Mouse (Mus musculus) limb, embryonic 14.5 days (tissue): ENCODE measurements around the gene B4gat1. TPM values are rescaled to one million over a fixed set of nuclear protein-coding genes. Genes with fewer than 3 reads are reported as not detected.
A peak's percentile ranks its signal among the peaks of the same experiment; 100 is the strongest.

ENCODE experiments used
- ATAC-seq: fragments of 200-750 bp; cut with Nextera tagmentation; 2 replicates; pipeline ENCODE4 v1.8.0; 2017; ENCODE audit warnings: low read depth, moderate number of reproducible peaks, moderate TSS enrichment; ENCODE audit not compliant: low FRiP score
- DNase-seq: peaks from one replicate; pipeline ENCODE4 v3.0.0-alpha.2; 2015; ENCODE audit warnings: low spot score
- H3K27ac ChIP-seq: fragments of 300-500 bp; sonication (generic); replicated peaks from 2 replicates; pipeline ENCODE4 v1.5.1; 2014; ENCODE audit warnings: low read depth, mild to moderate bottlenecking, low read length, moderate library complexity, mixed read lengths
- H3K27me3 ChIP-seq: fragments of 300-500 bp; sonication (generic); 2 replicates; pipeline ENCODE4 v1.6.1; 2014; ENCODE audit warnings: low read length, mixed read lengths; ENCODE audit not compliant: control insufficient read depth, insufficient read depth
- H3K36me3 ChIP-seq: fragments of 300-500 bp; sonication (generic); 2 replicates; pipeline ENCODE4 v1.6.1; 2014; ENCODE audit warnings: mild to moderate bottlenecking, low read length, moderate library complexity, mixed read lengths; ENCODE audit not compliant: control insufficient read depth, insufficient read depth
- H3K4me1 ChIP-seq: fragments of 300-500 bp; sonication (generic); 2 replicates; pipeline ENCODE4 v1.6.1; 2014; ENCODE audit warnings: antibody characterized with exemption, low read length, mixed read lengths; ENCODE audit not compliant: control insufficient read depth, insufficient read depth
- H3K4me2 ChIP-seq: fragments of 300-500 bp; sonication (generic); replicated peaks from 2 replicates; pipeline ENCODE4 v1.6.1; 2014; ENCODE audit warnings: low read depth, mild to moderate bottlenecking, low read length, moderate library complexity; ENCODE audit not compliant: severe bottlenecking
- H3K4me3 ChIP-seq: fragments of 300-500 bp; sonication (generic); replicated peaks from 2 replicates; pipeline ENCODE4 v1.5.1; 2014; ENCODE audit warnings: low read length
- H3K9ac ChIP-seq: fragments of 300-500 bp; sonication (generic); 2 replicates; pipeline ENCODE4 v1.6.1; 2014; ENCODE audit warnings: mild to moderate bottlenecking, low read depth, low read length, moderate library complexity; ENCODE audit not compliant: severe bottlenecking
- H3K9me3 ChIP-seq: fragments of 300-500 bp; sonication (generic); 2 replicates; pipeline ENCODE4 v1.6.1; 2016; ENCODE audit warnings: low read length; ENCODE audit not compliant: control insufficient read depth
- POLR2A ChIP-seq: fragments of 200-500 bp; IDR thresholded peaks from 2 replicates; pipeline ENCODE4 v1.8.0; 2012; ENCODE audit warnings: inconsistent platforms, mild to moderate bottlenecking, moderate library complexity, borderline replicate concordance; ENCODE audit not compliant: insufficient read depth, insufficient read length; ENCODE audit errors: extremely low read depth
- WGBS: fragments of 180-500 bp; shearing (Covaris S2); extraction: QIAGEN DNeasy Blood & Tissue Kit; methylation state at CpG from one replicate; pipeline ENCODE4 v1.1.7; 2014; 5-methylcytosine and 5-hydroxymethylcytosine counted together
- polyA plus RNA-seq, 2 experiments: library from polyadenylated mRNA; depleted of rRNA in 1 of 2; stranded (reverse) in 1 of 2; unstranded in 1 of 2; fragments of >200 nt; fragmentation: Nextera tagmentation in 1 of 2; extraction: Ambion mirVana in 1 of 2; gene quantifications; 2 replicates each; pipeline versions ENCODE4 v1.2.1 to v1.2.3; 2012 to 2014

Gene B4gat1
- polyA plus RNA-seq, 2 experiments = 31.3 to 43.7 TPM

- no peak for TF ChIP-seq POLR2A
- Histone ChIP-seq H3K27ac (no peak overlapping the region), H3K4me2 (no peak overlapping the region), H3K27me3 (no peaks in the 10 kb centered on the region), H3K9me3 (no peaks in the 10 kb centered on the region), H3K4me3 (no peak overlapping the region), H3K4me1 (peaks cover 4% of the 10 kb centered on the region; the same call in 1 of the 2 replicates), H3K9ac (no peak overlapping the region), H3K36me3 (no peaks in the 10 kb centered on the region)
- DNase-seq = no peak
- ATAC-seq = no peak
- WGBS = 66% methylated on average over 4 of the region's 4 CpGs
These were observed 33.7 kb upstream of the B4gat1 start for GRCm38 (mm10) chr19:5004925-5005324.

- H3K4me1 ChIP-seq = peaks cover 3% of the 10 kb centered on the region; the same call in 1 of the 2 replicates
- no peak overlapping the region for H3K9ac ChIP-seq
- DNase-seq (no peak), ATAC-seq (no peak)
- H3K27me3 ChIP-seq = no peaks in the 10 kb centered on the region
- H3K4me2 ChIP-seq = no peak overlapping the region
- H3K27ac ChIP-seq = no peak overlapping the region
- no peak overlapping the region for H3K4me3 ChIP-seq
- 56% methylated on average over 8 of the region's 8 CpGs for WGBS
- TF ChIP-seq POLR2A = no peak
- H3K36me3 ChIP-seq = no peaks in the 10 kb centered on the region
- no peaks in the 10 kb centered on the region for H3K9me3 ChIP-seq
These were observed 25.5 kb upstream of the B4gat1 start for GRCm38 (mm10) chr19:5013138-5013537.

GRCm38 (mm10) chr19:5014961-5015398, 23.6 kb upstream of the B4gat1 start:
- H3K4me2 ChIP-seq = no peak overlapping the region
- H3K27ac ChIP-seq = no peak overlapping the region
- DNase-seq (peak; percentile 52), ATAC-seq (no peak)
- H3K9ac ChIP-seq = no peak overlapping the region
- no peak overlapping the region for H3K4me3 ChIP-seq
- WGBS = 15% methylated on average over 8 of the region's 8 CpGs
- H3K27me3 ChIP-seq = no peaks in the 10 kb centered on the region
- H3K9me3 ChIP-seq = no peaks in the 10 kb centered on the region
- no peaks in the 10 kb centered on the region for H3K36me3 ChIP-seq
- TF ChIP-seq POLR2A = no peak
- H3K4me1 ChIP-seq = peaks cover 3% of the 10 kb centered on the region; the same call in 1 of the 2 replicates

GRCm38 (mm10) chr19:5016221-5016742, 22.3 kb upstream of the B4gat1 start:
- Histone ChIP-seq H3K4me2 (no peak overlapping the region), H3K27me3 (no peaks in the 10 kb centered on the region), H3K4me3 (no peak overlapping the region), H3K36me3 (no peaks in the 10 kb centered on the region), H3K9me3 (no peaks in the 10 kb centered on the region), H3K9ac (no peak overlapping the region), H3K27ac (0 out of 2 replicates have a peak overlapping the region, but pooled peaks have one; percentile 3), H3K4me1 (peaks cover 3% of the 10 kb centered on the region; the same call in 1 of the 2 replicates)
- no peak for TF ChIP-seq POLR2A
- 35% methylated on average over 10 of the region's 10 CpGs for WGBS
- ATAC-seq = peak; percentile 65
- DNase-seq = peak; percentile 62

GRCm38 (mm10) chr19:5016782-5017181, 21.8 kb upstream of the B4gat1 start:
- H3K9ac ChIP-seq = no peak overlapping the region
- no peak overlapping the region for H3K4me2 ChIP-seq
- no peak overlapping the region for H3K4me3 ChIP-seq
- no peaks in the 10 kb centered on the region for H3K36me3 ChIP-seq
- 22% methylated on average over 12 of the region's 12 CpGs for WGBS
- ATAC-seq (peak; percentile 23; the same call in 1 of the 2 replicates), DNase-seq (peak; percentile 60)
- no peaks in the 10 kb centered on the region for H3K27me3 ChIP-seq
- H3K27ac ChIP-seq = 0 out of 2 replicates have a peak overlapping the region, but pooled peaks have one; percentile 3
- H3K4me1 ChIP-seq = peaks cover 3% of the 10 kb centered on the region; the same call in 1 of the 2 replicates
- no peak for TF ChIP-seq POLR2A
- H3K9me3 ChIP-seq = no peaks in the 10 kb centered on the region
